Mouse (Mus musculus): ENCODE measurements around the gene Hykk. TPM values are rescaled to one million over a fixed set of nuclear protein-coding genes. Genes with fewer than 3 reads are reported as not detected.

Gene Hykk
- polyA plus RNA-seq, 1 experiment from 2014 or later, result 5.0 TPM

GRCm38 (mm10) chr9:54981291-54982191, 64.5 kb downstream of the Hykk start:
- peaks cover 30% of the 10 kb centered on the region for H3K27me3 ChIP-seq
- peak; percentile 82 for ATAC-seq (ENCODE audit: insufficient number of reproducible peaks, low FRiP score, low TSS enrichment, low read depth)
- H3K36me3 ChIP-seq, result no peaks in the 10 kb centered on the region
- H3K4me1 ChIP-seq, result peaks cover 10% of the 10 kb centered on the region
- H3K9me3 ChIP-seq, result no peaks in the 10 kb centered on the region
- peak overlapping the region; percentile 33 for H3K9ac ChIP-seq
- H3K4me2 ChIP-seq, result peak overlapping the region; percentile 91
- peak overlapping the region; percentile 73 for H3K4me3 ChIP-seq
- peak overlapping the region; percentile 11; the same call in 1 of the 2 replicates for H3K27ac ChIP-seq
- WGBS, result under 1% methylated on average over 84 of the region's 85 CpGs

- Histone ChIP-seq H3K9me3 (no peaks in the 10 kb centered on the region), H3K4me1 (peaks cover 10% of the 10 kb centered on the region), H3K4me2 (peak overlapping the region; percentile 91), H3K4me3 (peak overlapping the region; percentile 73), H3K9ac (no peak overlapping the region; the same call in 1 of the 2 replicates), H3K27ac (no peak overlapping the region), H3K36me3 (no peaks in the 10 kb centered on the region), H3K27me3 (peaks cover 30% of the 10 kb centered on the region)
- no peak for ATAC-seq (ENCODE audit: insufficient number of reproducible peaks, low FRiP score, low TSS enrichment, low read depth)
- 4% methylated on average over 7 of the region's 7 CpGs for WGBS
Measured at GRCm38 (mm10) chr9:54982401-54982800, 65.3 kb downstream of the Hykk start.

- 78% methylated on average over 3 of the region's 3 CpGs for WGBS
- no peak overlapping the region for H3K9ac ChIP-seq
- H3K4me1 ChIP-seq, result no peaks in the 10 kb centered on the region
- H3K27ac ChIP-seq, result no peak overlapping the region
- H3K4me3 ChIP-seq, result no peak overlapping the region
- H3K9me3 ChIP-seq, result no peaks in the 10 kb centered on the region
- no peak for ATAC-seq (ENCODE audit: insufficient number of reproducible peaks, low FRiP score, low TSS enrichment, low read depth)
- no peaks in the 10 kb centered on the region for H3K36me3 ChIP-seq
- no peak overlapping the region for H3K4me2 ChIP-seq
- H3K27me3 ChIP-seq, result no peaks in the 10 kb centered on the region
Measured at GRCm38 (mm10) chr9:54990362-54990761, 73.3 kb downstream of the Hykk start.

- no peak overlapping the region for H3K4me2 ChIP-seq
- 48% methylated on average over 3 of the region's 3 CpGs for WGBS
- H3K9me3 ChIP-seq, result no peaks in the 10 kb centered on the region
- no peak overlapping the region for H3K9ac ChIP-seq
- H3K36me3 ChIP-seq, result no peaks in the 10 kb centered on the region
- no peaks in the 10 kb centered on the region for H3K4me1 ChIP-seq
- ATAC-seq (ENCODE audit: insufficient number of reproducible peaks, low FRiP score, low TSS enrichment, low read depth), result no peak
- no peak overlapping the region for H3K4me3 ChIP-seq
- H3K27ac ChIP-seq, result no peak overlapping the region
- no peaks in the 10 kb centered on the region for H3K27me3 ChIP-seq
Measured at GRCm38 (mm10) chr9:54994381-54994780, 77.3 kb downstream of the Hykk start.

- WGBS, result 86% methylated on average over 3 of the region's 3 CpGs
- no peaks in the 10 kb centered on the region for H3K4me1 ChIP-seq
- no peak overlapping the region for H3K4me2 ChIP-seq
- no peak overlapping the region for H3K27ac ChIP-seq
- no peaks in the 10 kb centered on the region for H3K36me3 ChIP-seq
- H3K27me3 ChIP-seq, result no peaks in the 10 kb centered on the region
- no peaks in the 10 kb centered on the region for H3K9me3 ChIP-seq
- no peak for ATAC-seq (ENCODE audit: insufficient number of reproducible peaks, low FRiP score, low TSS enrichment, low read depth)
- no peak overlapping the region for H3K4me3 ChIP-seq
- H3K9ac ChIP-seq, result no peak overlapping the region
Measured at GRCm38 (mm10) chr9:54995645-54996044, 78.6 kb downstream of the Hykk start.

Other genes with a start within 250 kb of the Hykk start
- 10.1 and 14.8 TPM in 2 replicates for gene Dnaja4, start 218.4 kb upstream of the Hykk start, polyA plus RNA-seq (2015; fragmentation: Nextera tagmentation; extraction: Ambion mirVana)
- 150 and 151 TPM in 2 replicates for gene Wdr61, start 182.8 kb upstream of the Hykk start, polyA plus RNA-seq (2015; fragmentation: Nextera tagmentation; extraction: Ambion mirVana)
- gene Crabp1, start 152.5 kb upstream of the Hykk start, polyA plus RNA-seq (2015; fragmentation: Nextera tagmentation; extraction: Ambion mirVana), result 582 and 638 TPM in 2 replicates
- 23.2 and 26.6 TPM in 2 replicates for gene Ireb2, start 53.5 kb upstream of the Hykk start, polyA plus RNA-seq (2015; fragmentation: Nextera tagmentation; extraction: Ambion mirVana)
- gene Psma4, start 33.5 kb downstream of the Hykk start, polyA plus RNA-seq (2015; fragmentation: Nextera tagmentation; extraction: Ambion mirVana), result 289 and 291 TPM in 2 replicates
- gene AY074887, start 33.7 kb downstream of the Hykk start, polyA plus RNA-seq (2015; fragmentation: Nextera tagmentation; extraction: Ambion mirVana), result 0.79 and 1.00 TPM in 2 replicates
- gene Chrna5, start 63.6 kb downstream of the Hykk start, polyA plus RNA-seq (2015; fragmentation: Nextera tagmentation; extraction: Ambion mirVana), result 1.2 and 1.8 TPM in 2 replicates
- gene Chrna3, start 109.3 kb downstream of the Hykk start, polyA plus RNA-seq (2015; fragmentation: Nextera tagmentation; extraction: Ambion mirVana), result 0.13 TPM in 1 of 2 replicates, not detected in the other
- 0.17 and 0.33 TPM in 2 replicates for gene Chrnb4, start 131.5 kb downstream of the Hykk start, polyA plus RNA-seq (2015; fragmentation: Nextera tagmentation; extraction: Ambion mirVana)
- gene Ube2q2, start 231.6 kb downstream of the Hykk start, polyA plus RNA-seq (2015; fragmentation: Nextera tagmentation; extraction: Ambion mirVana), result 29.7 and 34.5 TPM in 2 replicates

Data from limb, embryonic 15.5 days (tissue).